Mouse (Mus musculus) neutrophil, adult 5-6 weeks (primary cell): ENCODE measurements around the gene Atp8b5. TPM values are rescaled to one million over a fixed set of nuclear protein-coding genes. Genes with fewer than 3 reads are reported as not detected.

ENCODE experiments used
- ATAC-seq: fragments of 151-379, 151-347 bp; 2 replicates; pipeline ENCODE4 v1.8.0; 2017; ENCODE audit warnings: mild to moderate bottlenecking, moderate TSS enrichment; ENCODE audit not compliant: insufficient number of reproducible peaks, poor library complexity, low FRiP score, severe bottlenecking; ENCODE audit errors: extremely low read depth
- total RNA-seq: library from RNA; stranded (forward); fragments of 200-1000 nt; gene quantifications from 2 replicates; pipeline ENCODE4 v1.2.3, GENCODE M21; 2017

Gene Atp8b5
- total RNA-seq, 1 experiment from 2014 or later, result 0.12 TPM

DNA sequence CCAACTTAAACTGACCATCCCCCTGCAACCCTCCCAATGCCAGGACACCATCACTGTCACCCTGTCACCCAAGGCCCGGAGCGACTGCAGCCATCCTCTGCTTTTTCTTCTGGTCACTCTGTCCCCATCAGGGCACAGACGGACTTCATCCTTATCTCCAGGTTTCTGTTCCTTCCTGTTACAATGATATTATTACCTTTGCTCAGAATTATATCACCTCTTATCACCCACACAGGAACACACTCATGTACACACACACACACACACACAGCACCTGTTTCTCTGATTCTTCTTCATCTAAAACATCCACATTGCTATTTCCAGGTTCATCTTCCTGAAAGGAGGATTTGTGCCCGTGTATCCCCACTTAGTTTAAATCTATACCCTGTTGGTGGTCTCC lies 107.3 kb downstream of the Atp8b5 start:
- no peak for ATAC-seq

DNA sequence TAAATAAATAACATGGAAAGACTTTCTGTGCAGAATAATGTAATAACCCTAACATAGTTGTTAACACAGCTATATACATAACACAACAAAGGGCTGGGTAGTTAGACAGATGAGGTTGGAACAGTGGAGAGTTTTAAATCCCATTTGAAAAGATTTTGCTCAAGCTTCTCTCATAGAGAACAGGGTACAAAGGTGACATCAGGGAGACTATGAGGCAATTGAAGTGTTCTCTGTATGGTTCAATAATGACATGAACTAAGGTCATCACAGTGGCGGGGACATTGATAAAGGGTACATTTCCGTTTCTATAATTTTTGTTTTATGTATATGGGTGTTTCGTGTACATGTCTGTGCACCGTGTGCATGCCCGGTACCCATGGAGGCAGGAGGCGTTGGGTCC lies 112.6 kb downstream of the Atp8b5 start:
- ATAC-seq, result no peak

DNA sequence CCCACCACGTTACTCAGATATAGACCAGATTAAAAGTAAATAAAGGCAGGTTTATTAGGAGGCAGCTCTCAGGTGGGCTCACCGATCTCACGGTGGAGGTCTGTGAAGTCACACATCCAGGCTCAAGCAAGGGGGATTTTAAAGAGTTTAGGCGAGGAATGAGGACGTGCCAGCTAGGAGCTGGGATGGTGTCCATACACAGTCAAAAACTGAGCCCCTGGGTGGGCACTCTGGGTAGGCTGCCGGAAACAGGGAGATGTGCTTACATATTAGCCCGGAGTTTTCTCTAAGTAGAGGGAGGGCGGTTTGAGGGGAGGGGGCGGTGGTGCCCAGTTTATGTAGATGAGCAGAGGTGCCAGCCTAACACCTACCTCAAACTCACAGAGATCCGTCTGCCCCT lies 114.0 kb downstream of the Atp8b5 start:
- ATAC-seq, result no peak

- no peak for ATAC-seq
Measured at GRCm38 (mm10) chr4:43381408-43382154, 114.6 kb downstream of the Atp8b5 start, which contains the start of gene Rusc2. Gene Rusc2 (plus strand): TSS chr4:43381979.

GRCm38 (mm10) chr4:43382155-43383020 lies 115.4 kb downstream of the Atp8b5 start:
- ATAC-seq, result no peak

DNA sequence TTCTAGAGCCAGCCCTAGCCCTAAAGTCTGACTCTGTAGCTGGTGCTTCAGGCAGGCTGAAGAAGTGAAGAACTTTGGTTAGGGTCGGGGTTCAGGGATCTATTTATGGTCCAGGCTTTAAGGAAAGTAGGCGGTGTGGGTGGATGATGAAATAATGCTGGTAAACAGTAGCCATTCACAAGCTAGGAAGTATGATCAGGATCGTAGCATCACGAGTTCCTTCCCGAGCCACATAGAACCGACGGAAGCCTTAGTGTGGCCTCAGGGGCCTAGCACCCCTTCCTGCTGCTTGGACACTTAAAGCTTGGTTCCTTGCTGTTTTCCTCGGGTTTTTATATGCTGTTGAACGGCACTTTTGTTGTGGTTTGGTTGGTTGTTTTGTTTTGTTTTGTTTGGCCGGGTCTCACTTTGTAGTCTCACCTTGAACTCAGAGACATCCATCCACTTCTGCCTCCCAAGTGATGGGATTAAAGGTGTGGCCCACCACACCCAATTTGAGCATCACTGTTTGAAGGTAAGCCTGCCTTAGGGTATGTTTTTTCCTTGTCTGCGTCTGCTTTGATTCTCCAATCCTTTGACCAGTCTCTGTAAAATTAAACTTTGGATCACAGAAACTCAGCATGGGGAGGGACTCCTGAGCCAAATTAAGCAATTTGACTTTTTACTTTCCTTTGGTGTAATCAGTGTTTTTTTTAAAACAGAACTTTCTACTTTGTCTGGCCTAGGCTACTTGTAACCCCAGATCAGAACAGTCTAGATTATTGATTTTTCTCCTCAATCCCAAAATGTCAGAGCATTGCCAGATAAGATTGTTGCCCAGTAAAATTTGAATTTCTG lies 116.5 kb downstream of the Atp8b5 start:
- ATAC-seq, result no peak

GRCm38 (mm10) chr4:43384083-43384460 lies 117.1 kb downstream of the Atp8b5 start:
- ATAC-seq, result no peak

DNA sequence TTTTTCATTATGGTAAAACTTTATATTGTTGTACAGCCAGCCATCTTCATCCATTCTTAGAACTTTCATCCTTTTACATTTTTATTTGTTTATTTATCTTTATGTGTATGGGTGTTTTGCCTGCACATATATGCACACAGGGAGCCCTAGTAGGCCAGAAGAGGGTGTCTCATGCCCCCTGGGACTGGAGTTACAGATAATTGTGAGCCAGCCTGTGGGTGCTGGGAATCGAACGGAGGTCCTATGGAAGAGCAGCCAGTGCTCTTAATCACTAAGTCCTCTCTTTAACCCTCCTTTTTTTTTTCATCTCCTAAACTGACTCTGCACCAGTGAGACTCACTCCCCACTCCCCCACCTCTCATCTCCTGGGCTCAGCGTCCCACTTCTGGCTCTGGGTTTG lies 117.6 kb downstream of the Atp8b5 start:
- no peak for ATAC-seq

- ATAC-seq, result no peak
Measured at GRCm38 (mm10) chr4:43386932-43387331, 120.0 kb downstream of the Atp8b5 start.

- ATAC-seq, result no peak
Measured at GRCm38 (mm10) chr4:43389390-43389789, 122.4 kb downstream of the Atp8b5 start.

- ATAC-seq, result no peak
Measured at GRCm38 (mm10) chr4:43389845-43390440, 123.0 kb downstream of the Atp8b5 start.

DNA sequence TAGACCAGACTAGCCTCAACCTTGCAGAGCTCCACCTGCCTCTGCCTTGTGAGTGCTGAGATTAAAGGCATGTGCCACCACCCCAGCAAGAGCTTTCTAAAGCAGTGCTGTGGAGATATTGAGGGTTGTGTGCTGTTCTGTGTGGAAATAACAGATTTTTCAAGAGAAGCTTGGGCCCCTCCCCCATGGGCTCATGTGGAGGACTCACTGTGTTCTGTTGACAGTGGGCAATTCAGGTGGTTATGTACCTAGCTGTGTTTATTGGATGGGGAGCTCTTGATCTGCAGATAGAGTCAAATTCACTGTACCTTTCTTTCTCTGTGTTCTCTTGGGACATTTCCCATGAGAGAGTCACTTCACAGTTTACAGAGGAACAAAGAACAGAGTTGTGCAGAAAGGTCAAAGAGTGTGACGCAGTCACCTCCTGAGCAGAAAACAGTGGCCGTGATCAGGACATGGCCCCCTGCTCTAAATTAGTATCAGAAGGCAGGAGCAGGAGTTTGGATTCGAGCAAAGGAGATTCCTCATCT lies 124.6 kb downstream of the Atp8b5 start:
- no peak for ATAC-seq

DNA sequence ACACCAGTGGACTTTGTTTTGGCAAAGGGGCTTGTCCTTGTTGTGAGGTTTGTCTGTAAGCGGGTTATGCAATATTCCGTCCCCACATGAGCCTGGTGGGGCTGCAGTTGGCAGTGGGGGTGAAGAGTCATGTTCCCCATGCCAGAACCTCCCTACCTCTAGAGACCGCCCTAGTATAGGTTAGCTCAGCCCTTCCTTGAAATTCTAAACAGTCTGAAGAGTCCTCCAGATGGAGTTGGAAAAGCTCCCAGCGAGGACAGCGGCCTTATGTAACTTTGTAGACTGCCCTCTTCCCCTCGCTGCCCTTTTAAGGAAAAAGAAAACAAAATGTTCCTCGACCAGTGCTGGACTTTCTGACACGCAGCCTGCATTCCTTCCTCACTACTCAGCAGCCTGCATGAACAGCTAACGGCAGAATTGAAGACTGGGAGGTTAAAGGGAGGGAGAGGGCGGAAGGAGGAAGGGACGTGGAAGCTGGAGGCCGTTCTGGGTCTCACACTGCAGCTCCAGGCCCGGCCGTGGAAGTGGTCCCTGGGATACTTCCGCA lies 127.5 kb downstream of the Atp8b5 start:
- ATAC-seq, result no peak

DNA sequence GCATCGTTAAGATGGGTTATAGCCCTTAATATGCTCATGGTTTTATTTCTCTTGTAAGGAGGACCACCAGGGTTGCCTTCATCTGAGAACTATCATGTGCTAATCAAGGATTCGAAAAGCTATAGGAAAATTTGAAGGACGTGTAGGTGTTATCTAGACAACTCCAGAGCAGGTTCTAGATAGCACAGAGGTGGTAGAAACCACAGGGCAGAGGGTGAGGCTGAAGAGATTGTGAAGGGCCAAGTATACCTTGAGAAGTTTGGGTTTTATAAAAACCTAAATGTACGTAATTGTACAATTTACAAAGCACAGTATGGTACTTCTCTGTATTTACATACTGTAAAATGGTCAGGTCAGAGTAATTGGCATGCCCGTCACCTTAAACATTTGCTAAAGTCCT lies 128.2 kb downstream of the Atp8b5 start:
- no peak for ATAC-seq

GRCm38 (mm10) chr4:43395836-43396235 lies 128.9 kb downstream of the Atp8b5 start:
- ATAC-seq, result no peak

DNA sequence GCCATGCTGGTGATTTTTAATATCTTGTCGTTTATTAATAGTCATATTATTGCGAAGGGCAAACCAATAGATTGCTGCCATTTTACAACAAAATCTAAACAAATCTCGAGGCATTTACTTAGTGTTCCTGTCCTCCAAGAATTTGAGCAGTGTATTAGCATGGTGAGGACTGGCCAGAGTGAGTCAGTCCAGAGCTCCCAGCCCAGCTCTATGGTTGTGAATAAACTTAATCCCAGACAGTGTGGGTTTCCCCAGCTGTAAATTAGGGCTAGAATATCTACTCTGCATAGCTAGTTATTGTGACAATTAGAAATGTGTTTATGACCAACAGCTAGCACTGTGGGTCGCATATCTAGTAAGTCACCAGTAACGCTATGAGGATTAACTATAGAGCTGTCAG lies 129.4 kb downstream of the Atp8b5 start:
- ATAC-seq, result no peak

- ATAC-seq, result no peak
Measured at GRCm38 (mm10) chr4:43398014-43398413, 131.1 kb downstream of the Atp8b5 start.

DNA sequence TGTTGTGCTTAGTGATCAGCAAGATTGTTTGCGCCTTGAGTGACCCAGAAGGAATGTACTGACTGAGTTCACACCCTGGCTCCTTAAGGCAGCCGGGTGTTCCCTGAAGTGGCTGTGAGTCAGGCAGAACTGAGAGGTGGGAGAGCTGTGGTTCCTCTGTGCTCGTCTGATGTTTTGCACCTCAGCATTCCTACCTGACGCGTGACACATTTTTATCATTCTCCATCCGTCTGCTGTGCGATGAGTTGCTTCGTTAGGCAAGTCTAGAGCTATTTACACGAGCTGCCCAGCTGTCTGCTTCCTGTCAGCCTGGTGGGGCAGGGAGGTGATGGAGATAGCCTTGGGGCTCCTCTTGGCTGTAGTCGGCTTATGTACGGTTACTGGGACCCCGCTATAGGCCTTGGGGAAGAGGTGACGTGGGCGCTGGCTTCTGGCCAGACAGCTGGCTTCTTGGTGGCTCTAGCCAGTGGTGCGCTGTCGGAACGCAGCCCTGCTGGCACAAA lies 131.9 kb downstream of the Atp8b5 start:
- no peak for ATAC-seq
